Mouse (Mus musculus): ENCODE data around the gene Mthfsd. TPM values are rescaled to one million over a fixed set of nuclear protein-coding genes. Genes with fewer than 3 reads are reported as not detected.

The Mthfsd gene
- total and polyA plus RNA-seq, 3 experiments, result 46.1 to 62.6 TPM; not detected in 1

DNA sequence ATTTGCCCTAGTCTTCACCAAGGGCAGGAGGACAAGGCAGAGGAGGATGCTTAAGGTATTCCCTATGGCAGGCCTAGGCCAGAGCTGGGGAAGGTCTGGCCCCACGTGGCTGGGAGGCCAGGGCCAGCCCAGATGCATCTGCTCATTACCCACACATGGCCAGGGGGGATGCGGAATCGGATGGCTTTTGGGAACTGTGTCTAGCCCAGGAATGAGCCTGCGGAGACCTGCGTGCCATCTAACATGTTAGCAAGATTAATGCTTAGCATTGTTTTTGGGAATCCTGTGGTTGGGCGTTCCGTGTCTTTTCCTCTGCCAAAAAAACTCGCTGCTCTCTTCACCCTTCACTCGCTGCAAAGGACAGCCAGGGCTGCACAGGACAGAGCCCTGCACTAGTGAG lies 50.1 kb downstream of the Mthfsd start:
- H3K4me3 ChIP-seq (ENCODE audit: control insufficient read depth in 1 of 2, insufficient read depth in 1 of 2, low read depth in 2 of 2, low read length in 2 of 2), result no peak overlapping the region
- TF ChIP-seq ZMIZ1 (IDR thresholded peaks at IDR 0.05; ENCODE audit: low read depth, low read length) (no peak), POLR2AphosphoS2 (IDR thresholded peaks at IDR 0.05; ENCODE audit: low read length) (no peak), GABPA (IDR thresholded peaks at IDR 0.05; ENCODE audit: low read depth, low read length) (no peak), TAL1 (IDR thresholded peaks at IDR 0.05; ENCODE audit: low read length) (no peak), KAT2A (conservative IDR thresholded peaks at IDR 0.05; ENCODE audit: low read depth, low read length) (no peak), EP300 (IDR thresholded peaks at IDR 0.05; ENCODE audit: low read depth in 1 of 2, low read length in 2 of 2) (no peak), CHD1 (IDR thresholded peaks at IDR 0.05; ENCODE audit: low read depth, low read length) (no peak), HCFC1 (IDR thresholded peaks at IDR 0.05; ENCODE audit: low read depth, low read length) (no peak), MAFK (IDR thresholded peaks at IDR 0.05; ENCODE audit: borderline replicate concordance, low read depth, low read length) (no peak), GATA1 (IDR thresholded peaks at IDR 0.05; ENCODE audit: low read depth, low read length) (no peak), SMC3 (IDR thresholded peaks at IDR 0.05; ENCODE audit: low read depth, low read length) (no peak), CHD2 (IDR thresholded peaks at IDR 0.05; ENCODE audit: low read length) (no peak), E2F4 (IDR thresholded peaks at IDR 0.05; ENCODE audit: borderline replicate concordance, low read depth, low read length) (no peak), USF1 (IDR thresholded peaks at IDR 0.05; ENCODE audit: low read depth, low read length) (no peak), NRF1 (IDR thresholded peaks at IDR 0.05; ENCODE audit: insufficient read depth, low read depth, low read length, poor library complexity, severe bottlenecking) (no peak), ZC3H11A (IDR thresholded peaks at IDR 0.05; ENCODE audit: low read depth, low read length) (no peak)
- no peaks in the 10 kb centered on the region for H3K4me1 ChIP-seq (ENCODE audit: control insufficient read depth in 1 of 2, insufficient read depth in 2 of 2, low read length in 2 of 2)
- H3K9me3 ChIP-seq (replicated peaks; ENCODE audit: insufficient read depth, low read length), result no peaks in the 10 kb centered on the region
- DNase-seq (ENCODE audit: low read depth, low spot score), result no peak
- H3K27me3 ChIP-seq (ENCODE audit: control insufficient read depth in 1 of 2, insufficient read depth in 2 of 2, low read length in 2 of 2), result no peaks in the 10 kb centered on the region
- H3K9ac ChIP-seq (ENCODE audit: control insufficient read depth, low read depth, low read length, poor library complexity, severe bottlenecking), result no peak overlapping the region
- no peaks in the 10 kb centered on the region for H3K79me2 ChIP-seq (ENCODE audit: control insufficient read depth, insufficient read depth, low read length, poor library complexity)
- H3K36me3 ChIP-seq (ENCODE audit: control insufficient read depth in 1 of 2, insufficient read depth in 2 of 2, low read length in 2 of 2), result no peaks in the 10 kb centered on the region
- H3K27ac ChIP-seq (ENCODE audit: control insufficient read depth, low read depth, low read length), result no peak overlapping the region

DNA sequence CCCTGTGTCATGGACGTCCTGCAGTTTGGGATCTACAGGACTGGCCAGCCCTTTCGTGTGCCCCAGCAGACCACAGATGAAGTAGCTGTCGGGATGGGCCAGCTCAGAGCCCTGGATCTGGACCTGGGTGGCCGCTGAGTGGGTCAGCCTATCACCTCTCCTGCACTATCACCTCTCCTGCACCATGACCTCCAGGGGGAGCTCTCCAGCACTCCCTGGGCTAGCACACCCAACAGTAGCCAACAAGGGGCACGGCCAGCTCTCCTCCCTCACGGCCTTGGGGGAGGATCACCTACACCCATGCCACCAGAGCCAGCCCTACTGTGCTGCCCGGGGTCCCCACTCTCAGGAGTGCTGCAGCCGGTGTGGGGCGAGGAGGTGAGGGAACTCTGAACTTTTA lies 60.8 kb downstream of the Mthfsd start:
- Histone ChIP-seq H3K9ac (ENCODE audit: control insufficient read depth, low read depth, low read length, poor library complexity, severe bottlenecking) (no peak overlapping the region), H3K4me3 (ENCODE audit: control insufficient read depth in 1 of 2, insufficient read depth in 1 of 2, low read depth in 2 of 2, low read length in 2 of 2) (no peak overlapping the region), H3K27ac (ENCODE audit: control insufficient read depth, low read depth, low read length) (no peak overlapping the region), H3K9me3 (replicated peaks; ENCODE audit: insufficient read depth, low read length) (no peaks in the 10 kb centered on the region), H3K79me2 (ENCODE audit: control insufficient read depth, insufficient read depth, low read length, poor library complexity) (no peaks in the 10 kb centered on the region), H3K36me3 (ENCODE audit: control insufficient read depth in 1 of 2, insufficient read depth in 2 of 2, low read length in 2 of 2) (no peaks in the 10 kb centered on the region), H3K4me1 (ENCODE audit: control insufficient read depth in 1 of 2, insufficient read depth in 2 of 2, low read length in 2 of 2) (no peaks in the 10 kb centered on the region), H3K27me3 (ENCODE audit: control insufficient read depth in 1 of 2, insufficient read depth in 2 of 2, low read length in 2 of 2) (no peaks in the 10 kb centered on the region; a peak in 1 of 4 replicates)
- DNase-seq (ENCODE audit: low read depth, low spot score), result no peak
- TF ChIP-seq CTCF (IDR thresholded peaks at IDR 0.05 in 2 of 3, conservative IDR thresholded peaks at IDR 0.05 in 1 of 3; ENCODE audit: control insufficient read depth in 1 of 3, insufficient read depth in 1 of 3, low read depth in 2 of 3, low read length in 3 of 3, poor library complexity in 1 of 3, severe bottlenecking in 1 of 3) (no peak), ZC3H11A (IDR thresholded peaks at IDR 0.05; ENCODE audit: low read depth, low read length) (no peak)

Measured in MEL (cell line).